Mouse (Mus musculus) cortical plate, adult 2 months (tissue): ENCODE data around the gene B230219D22Rik.

Experiments
- CTCF ChIP-seq: fragments of 200-500 bp; IDR thresholded peaks from 2 replicates; pipeline ENCODE4 v1.5.1; 2011; ENCODE audit warnings: mild to moderate bottlenecking, control low read depth, low read length; ENCODE audit not compliant: insufficient read depth; ENCODE audit errors: extremely low read depth
- POLR2A ChIP-seq: fragments of 200-500 bp; IDR thresholded peaks from 2 replicates; pipeline ENCODE4 v1.6.1; 2011; ENCODE audit warnings: mild to moderate bottlenecking, low read length, control low read depth; ENCODE audit not compliant: insufficient read depth; ENCODE audit errors: extremely low read depth

GRCm38 (mm10) chr13:55733628-55734502 lies 40.9 kb downstream of the B230219D22Rik start:
- TF ChIP-seq CTCF (no peak), POLR2A (no peak)
